Mouse (Mus musculus): ENCODE measurements around the gene Tapbp.
"Not testable (repeated sequence)": the region's sequence is repeated elsewhere in the genome, so short reads cannot be mapped to it uniquely, and the experiment has no call there.

The Tapbp gene

DNA sequence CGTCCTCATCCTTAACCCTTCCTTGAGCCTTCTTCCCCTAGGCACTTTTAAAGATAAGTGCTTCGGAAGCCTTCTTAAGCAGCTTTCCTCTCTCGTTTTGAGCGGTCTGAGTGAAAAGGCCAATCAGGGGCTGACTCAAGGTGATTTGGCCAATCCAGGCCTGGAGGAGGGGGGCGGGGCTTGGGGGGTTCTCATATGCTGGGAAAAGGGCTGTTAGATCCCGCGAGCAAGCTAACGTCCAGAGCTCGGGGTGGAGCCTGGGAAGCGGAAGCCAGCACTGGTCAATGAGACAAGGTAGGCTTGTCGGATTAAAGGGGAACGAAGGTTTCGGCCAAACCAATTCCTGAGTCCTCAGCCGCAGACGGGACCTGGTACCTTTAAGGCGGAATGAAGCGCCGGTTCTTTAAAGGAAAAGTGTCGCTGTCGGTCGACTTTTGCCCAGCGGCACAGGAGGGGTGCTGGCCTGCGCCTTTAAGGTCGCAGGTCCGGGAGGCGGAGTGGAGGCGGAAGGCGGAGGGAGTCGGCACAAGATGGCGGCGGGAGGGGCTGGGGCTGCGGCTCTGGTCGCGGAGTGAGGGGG, at the start of gene Tapbp, which contains the start of gene Zbtb22:
Gene Tapbp (plus strand): TSS at position 229 of the 580 bp plus-strand sequence.
Gene Zbtb22 (plus strand): TSS at position 234 of the 580 bp plus-strand sequence.
- DNase-seq (ENCODE audit: low spot score in 2 of 2): peak; percentile 89 to 91

DNA sequence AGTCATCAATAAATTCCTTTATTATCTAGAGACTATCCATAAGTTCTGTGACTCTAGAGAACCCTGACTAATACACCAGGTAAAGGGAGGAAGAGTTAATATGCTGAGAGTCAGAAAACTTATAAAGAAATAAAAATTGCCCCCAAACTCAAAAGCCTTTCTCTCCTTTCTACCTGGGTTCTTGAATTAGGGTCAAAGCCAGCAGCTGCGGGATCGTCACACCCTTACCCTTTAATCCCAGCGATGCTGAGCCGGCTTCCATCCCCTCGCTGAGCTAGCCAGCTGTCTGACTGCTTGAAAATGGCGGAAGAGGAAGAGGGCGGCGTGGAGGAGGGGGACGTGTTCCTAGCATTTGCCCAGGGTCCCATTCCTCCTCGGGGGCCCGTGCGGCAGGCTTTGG, 42.2 kb upstream of the Tapbp start, which contains the start of gene Gm7029:
Gene Gm7029 (plus strand): TSS at position 301 of the 400 bp plus-strand sequence.
- not testable (repeated sequence) for DNase-seq (ENCODE audit: low spot score in 2 of 2)

DNA sequence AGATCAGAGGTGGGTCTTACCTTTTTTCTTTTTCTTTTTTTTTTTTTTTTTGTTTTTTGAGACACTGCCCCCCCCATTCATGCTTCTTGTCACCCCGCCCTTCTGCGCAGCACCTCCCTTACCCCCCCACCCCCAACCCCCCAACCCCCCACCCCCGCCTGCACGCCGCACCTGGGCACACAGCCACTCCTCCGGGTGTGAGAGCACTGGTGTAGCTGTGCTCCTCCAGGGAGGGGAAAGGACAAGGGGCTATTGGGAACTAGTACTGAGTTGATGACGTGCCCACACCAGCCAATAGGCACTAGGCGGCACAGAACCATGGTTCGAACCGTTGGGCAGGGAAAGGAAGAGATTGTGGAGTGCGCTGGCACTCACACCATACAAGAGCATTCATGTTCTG, 41.3 kb upstream of the Tapbp start:
- DNase-seq (ENCODE audit: low spot score in 2 of 2): peak in 1 of 2 experiments; percentile 10

DNA sequence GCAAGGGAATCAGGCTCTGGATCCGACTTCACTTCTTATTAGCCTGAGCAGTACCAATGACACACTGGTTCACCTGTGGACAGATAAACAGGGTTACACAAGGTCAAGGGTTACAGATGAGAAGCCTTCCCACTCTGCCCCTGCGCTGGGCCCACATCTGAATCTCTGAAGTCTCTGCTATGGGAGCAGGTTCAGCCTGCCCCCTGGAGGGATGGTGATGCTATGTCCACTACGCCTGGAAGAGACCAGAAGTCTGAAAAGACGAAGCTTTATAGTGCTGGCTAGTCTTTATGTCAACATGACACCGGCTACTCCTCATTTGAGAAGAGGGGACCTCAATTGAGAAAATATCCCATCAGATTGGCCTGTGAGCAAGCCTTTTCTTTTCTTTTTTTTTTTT, 39.9 kb upstream of the Tapbp start:
- not testable (repeated sequence) for DNase-seq (ENCODE audit: low spot score in 2 of 2)

DNA sequence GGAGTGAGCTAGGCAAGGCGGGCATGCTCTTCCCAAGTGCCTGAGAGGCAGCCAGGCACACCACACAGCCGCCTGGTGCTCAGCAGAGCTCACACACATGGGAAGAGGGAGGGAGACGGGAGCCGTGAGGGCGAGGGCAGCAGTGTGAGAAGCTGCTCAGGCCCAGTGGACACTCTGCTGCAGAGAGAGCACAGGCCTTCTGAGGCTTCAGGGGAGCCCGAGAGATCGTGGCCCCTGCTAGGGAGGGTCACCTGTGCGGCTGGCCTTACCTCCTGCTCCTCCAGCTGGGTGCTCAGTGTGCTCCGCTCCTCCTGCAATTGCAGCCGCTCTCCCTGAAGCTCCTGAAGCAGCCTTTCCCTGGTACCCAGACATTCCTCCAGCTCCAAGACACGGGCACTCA, 31.4 kb upstream of the Tapbp start:
- not testable (repeated sequence) for DNase-seq (ENCODE audit: low spot score in 2 of 2)

DNA sequence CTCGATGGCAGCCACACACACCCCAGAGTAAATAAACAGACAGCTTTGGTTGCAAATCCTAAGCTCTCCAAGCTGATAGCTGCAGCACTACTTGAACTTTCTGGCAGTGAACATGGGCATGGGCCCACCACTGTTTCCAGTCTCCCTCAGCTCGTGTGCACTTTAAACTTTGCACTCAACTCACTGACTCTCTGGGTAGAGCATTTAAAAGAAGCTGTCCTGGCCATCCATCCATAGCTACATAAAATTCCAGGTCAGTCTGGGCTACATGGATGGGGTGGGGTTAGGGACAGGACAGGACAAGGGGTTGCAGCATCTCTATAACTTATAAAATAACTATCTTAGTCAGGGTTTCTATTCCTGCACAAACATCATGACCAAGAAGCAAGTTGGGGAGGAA, 27.9 kb upstream of the Tapbp start:
- DNase-seq (ENCODE audit: low spot score in 2 of 2): not testable (repeated sequence)

DNA sequence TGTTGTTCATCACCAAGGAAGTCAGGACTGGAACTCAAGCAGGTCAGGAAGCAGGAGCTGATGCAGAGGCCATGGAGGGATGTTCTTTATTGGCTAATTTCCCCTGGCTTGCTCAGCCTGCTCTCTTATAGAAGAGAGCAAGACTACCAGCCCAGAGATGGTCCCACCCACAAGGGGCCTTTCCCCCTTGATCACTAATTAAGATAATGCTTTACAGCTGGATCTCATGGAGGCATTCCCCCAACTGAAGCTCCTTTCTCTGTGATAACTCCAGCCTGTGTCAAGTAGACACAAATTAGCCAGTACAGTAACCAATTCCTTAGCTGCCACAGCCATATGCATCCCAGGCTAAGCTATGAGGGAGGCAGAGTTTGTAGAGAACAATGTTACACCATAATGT, 27.5 kb upstream of the Tapbp start:
- not testable (repeated sequence) for DNase-seq (ENCODE audit: low spot score in 2 of 2)

DNA sequence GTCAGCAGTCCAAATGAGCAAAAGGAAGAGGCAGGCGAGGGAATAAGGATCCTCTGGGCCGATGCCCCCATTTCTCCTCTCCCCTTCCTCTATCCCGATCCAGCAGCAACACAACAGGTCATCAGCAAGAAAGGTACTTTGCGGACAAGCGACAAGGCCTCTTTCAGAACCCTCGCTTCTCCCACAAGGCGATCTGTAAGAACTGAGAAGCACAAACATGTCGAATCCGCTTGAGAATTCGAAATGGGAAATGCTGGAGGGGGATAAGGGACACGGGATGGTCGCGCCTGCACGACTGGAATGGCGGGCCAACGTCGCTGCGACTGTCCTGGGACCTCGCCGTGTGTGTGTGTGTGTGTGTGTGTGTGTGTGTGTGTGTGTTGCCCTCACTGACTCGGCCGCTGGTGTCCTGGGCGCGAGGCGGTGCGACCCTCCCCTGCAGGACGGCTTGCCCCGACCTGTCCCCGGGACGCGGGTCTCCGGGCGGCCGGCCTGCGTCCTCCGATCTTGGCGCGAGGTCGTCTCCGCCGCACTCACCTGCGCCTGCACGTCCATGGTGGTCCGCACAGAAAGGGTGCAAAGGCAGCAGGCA, 25.7 kb upstream of the Tapbp start:
- DNase-seq (ENCODE audit: low spot score in 2 of 2): not testable (repeated sequence)

DNA sequence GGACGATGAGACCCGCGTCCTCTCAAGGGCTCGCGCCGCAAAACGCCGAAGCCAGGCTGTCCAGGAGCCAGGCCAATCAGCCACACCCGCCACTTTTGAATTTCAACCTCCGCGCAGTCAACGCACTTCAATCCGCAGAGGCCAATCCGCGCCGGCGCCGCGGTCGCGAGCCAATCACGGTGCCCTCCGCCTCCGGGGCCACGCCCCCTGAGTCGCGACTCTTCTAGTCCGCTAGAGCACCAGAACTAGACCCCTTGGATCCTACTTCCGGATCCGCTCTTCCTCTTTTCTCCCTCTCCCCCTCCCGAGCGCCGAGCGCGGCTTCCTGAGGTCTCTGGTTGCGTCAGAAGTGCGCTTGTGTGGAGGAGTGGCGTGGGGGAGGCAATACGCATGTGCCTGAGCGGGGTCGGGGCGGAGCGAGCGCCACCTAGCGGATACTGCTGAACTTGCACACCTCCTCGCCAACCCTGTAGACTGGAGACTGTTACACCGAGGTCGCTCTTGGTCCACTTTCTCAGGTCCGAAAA, 25.1 kb upstream of the Tapbp start, which contains the start of gene Kifc1:
Gene Kifc1 (minus strand): TSS at position 129 of the 527 bp plus-strand sequence.
- peak; percentile 99 for DNase-seq (ENCODE audit: low spot score in 2 of 2)

DNA sequence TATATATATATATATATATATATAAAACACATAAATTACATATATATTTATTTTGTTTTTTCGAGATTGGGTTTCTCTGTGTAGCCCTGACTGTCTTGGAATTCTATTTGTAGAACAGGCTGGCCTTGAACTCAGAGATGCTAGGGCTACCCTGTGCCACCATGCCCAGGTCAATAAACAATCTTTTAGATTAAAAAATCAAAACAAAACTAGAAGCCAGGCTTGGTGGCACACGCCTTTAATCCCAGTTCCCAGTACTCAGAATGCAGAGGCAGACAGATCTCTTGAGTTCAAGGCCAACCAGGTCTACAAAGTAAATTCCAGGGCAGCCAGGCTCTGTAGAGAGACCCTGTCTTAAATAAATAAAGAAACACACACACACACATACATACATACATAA, 24.3 kb upstream of the Tapbp start:
- DNase-seq (ENCODE audit: low spot score in 2 of 2): no peak

DNA sequence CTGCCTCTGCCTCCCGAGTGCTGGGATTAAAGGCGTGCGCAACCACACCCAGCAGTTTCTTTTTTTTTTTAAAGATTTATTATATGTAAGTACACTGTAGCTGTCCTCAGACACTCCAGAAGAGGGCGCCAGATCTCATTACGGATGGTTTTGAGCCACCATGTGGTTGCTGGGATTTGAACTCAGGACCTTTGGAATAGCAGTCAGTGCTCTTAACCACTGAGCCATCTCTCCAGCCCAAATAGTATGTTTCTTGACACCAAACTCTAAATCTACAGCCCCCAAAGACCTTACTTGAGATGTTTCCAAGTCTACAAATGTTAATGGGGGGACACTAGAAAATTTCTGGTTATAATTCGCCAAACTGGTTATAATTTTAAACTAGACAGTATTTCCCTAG, 23.8 kb upstream of the Tapbp start:
- DNase-seq (ENCODE audit: low spot score in 2 of 2): not testable (repeated sequence)

DNA sequence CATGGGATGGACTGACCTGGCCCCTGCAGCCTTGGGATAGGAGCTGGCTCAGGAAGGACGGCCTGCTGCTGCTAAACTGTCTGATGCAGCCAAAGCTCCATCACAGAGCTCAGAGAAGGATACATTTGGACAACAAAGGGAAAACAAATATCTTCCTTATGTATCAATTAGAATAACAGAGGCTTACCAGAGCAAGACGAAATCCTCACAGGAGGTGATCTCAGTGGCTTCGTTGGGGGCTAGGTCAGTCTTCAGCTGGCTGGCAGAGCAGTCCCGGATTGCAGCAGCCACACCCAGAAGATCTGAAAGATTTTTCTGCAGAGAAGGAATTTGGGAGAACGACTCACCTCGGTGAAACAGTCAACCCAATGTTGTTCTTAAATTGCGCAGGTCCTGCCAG, 23.3 kb upstream of the Tapbp start:
- no peak for DNase-seq (ENCODE audit: low spot score in 2 of 2)

DNA sequence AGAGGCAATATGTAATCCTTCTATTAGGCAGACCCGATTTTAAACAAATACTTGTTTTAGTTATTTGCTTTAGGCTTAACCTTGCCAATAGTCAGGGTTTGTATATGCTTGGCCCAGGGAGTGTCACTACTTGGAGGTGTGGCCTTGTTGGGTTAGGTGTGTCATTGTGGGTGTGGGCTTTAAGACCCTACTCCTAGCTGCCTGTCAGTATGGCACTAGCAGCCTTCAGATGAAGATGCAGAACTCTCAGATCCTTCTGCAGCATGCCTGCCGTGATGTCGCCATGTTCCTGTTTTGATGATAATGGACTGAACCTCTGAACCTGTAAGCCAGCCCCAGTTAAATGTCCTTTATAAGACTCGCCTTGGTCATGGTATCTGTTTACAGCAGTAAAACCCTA, 22.7 kb upstream of the Tapbp start:
- DNase-seq (ENCODE audit: low spot score in 2 of 2): not testable (repeated sequence)

DNA sequence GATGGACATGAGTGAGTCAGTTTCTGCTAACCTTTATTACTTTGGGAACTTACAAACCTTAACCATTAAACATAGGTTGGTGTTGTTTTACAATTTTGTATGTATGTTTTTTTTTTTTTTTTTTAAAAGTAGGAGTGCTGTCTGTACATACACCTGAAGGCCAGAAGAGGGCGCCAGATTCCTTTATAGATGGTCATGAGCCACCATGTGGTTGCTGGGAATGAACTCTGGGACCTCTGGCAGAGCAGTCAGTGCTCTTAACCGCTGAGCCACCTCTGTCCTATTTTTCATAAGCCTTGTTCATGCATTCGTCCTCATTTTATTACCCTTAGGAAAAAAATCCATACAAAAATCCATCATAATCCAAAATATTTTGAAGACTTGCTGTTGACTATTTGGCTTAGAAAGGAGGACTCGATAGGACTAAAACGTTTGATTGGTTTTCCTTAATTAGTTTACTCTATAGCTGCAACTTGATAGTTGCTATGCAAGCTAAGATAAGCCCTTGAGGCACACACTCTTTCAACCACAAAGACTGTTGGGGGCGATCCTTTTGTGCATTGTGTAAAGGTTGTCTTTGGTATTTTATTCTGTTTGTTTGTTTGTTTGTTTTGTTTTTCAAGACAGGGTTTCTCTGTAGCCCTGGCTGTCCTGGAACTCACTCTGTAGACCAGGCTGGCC, 18.4 kb upstream of the Tapbp start:
- no peak for DNase-seq (ENCODE audit: low spot score in 2 of 2)

DNA sequence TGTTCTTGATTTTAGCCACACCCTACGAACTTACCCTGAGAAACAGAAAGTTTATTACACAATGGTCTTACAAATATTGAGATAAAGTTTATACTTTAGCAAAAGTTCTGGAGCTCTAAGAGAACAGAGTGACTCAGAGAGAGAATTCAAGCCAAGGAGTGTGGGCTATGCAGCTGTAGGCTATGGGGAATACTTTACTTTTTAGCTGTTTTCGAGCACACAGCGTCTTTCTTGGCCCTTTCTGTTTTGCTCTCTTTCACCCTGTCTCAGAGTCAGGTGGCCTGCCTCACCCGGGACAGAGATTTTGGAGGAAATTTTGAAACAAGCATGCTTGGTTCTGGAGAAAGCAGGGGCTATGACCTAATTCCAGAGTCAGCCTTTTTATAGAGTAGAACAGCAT, 17.5 kb upstream of the Tapbp start:
- DNase-seq (ENCODE audit: low spot score in 2 of 2): not testable (repeated sequence)

DNA sequence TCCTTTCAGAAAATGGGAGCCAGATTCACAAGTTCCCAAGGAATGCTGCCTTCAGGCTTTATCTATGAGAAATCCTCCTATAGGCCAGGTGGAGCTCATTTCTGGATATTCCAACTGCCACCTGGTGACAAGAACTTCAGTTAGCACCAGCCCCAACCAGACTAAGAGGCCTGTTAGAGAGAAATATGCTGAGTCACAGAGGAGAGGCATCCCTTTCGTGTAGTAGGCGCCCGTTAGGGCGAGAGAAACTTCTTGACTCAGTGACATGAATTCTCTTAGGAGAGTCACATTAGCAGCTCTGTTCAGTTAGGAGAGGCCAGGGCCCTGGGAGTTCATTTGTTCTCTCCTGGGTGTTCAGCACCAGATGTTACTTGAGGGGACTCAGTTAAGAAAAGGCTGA, 16.1 kb upstream of the Tapbp start:
- DNase-seq (ENCODE audit: low spot score in 2 of 2): no peak

DNA sequence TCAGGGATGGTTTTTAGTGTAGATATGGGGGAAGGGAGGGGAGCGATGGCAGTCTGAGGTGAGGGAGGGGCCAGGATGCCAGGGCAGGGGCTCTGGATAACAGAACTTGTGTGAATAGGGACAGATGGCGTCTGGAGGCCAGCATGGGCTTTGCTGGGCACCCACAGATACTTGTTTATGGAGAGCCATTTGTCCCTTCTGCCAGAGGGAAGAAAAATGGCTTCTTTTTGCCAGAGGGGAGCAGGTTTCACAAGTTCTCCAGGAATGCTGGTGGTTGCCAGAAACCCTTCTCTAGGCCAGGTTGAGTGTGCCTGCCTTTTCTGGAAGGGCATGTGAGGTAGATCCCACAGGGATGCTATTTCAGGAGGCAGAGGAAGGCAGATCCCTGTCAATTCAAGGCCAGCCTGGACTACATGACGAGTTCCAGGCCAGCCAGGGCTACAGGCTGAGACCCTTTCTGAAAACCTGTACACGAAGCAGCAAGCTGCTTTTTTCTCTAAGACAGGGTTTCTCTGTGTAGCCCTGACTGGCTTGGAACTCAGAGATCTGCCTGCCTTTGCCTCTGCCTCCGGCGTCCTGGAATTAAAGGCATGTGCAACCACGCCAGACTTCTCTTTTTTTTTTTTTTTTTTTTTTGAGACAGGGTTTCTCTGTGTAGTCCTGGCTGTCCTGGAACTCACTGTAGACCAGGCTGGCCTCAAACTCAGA, 15.3 kb upstream of the Tapbp start:
- no peak for DNase-seq (ENCODE audit: low spot score in 2 of 2)

DNA sequence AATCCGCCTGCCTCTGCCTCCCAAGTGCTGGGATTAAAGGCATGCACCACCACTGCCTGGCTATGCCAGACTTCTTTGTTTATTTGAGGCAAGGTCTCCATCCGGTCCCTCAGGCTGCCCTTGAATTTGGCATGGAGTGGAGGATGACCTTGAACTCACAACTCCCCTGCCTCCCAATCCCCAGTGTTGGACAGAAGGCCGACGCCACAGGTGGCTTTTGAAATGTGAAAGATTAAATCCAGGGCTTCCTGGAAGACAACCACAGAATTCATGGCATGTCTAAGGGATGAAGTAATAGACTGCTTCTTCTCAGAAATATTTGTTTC, 14.7 kb upstream of the Tapbp start:
- DNase-seq (ENCODE audit: low spot score in 2 of 2): no peak

DNA sequence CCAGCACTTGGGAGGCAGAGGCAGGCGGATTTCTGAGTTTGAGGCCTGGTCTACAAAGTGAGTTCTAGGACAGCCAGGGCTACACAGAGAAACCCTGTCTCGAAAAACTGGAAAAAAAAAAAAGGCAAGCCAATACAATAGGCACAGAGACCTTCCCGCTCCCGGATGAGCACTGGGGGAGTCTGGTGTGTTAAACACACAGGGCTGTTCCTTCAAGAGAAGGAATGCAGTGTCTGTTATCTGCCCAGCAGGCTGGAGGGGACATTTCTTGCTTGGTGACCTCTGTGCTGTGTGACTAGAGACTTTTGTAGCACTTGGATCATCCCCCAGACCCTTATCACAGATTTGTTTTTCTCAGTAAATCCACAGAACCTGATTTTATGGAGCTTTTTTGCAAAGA, 14.0 kb upstream of the Tapbp start:
- no peak for DNase-seq (ENCODE audit: low spot score in 2 of 2)

DNA sequence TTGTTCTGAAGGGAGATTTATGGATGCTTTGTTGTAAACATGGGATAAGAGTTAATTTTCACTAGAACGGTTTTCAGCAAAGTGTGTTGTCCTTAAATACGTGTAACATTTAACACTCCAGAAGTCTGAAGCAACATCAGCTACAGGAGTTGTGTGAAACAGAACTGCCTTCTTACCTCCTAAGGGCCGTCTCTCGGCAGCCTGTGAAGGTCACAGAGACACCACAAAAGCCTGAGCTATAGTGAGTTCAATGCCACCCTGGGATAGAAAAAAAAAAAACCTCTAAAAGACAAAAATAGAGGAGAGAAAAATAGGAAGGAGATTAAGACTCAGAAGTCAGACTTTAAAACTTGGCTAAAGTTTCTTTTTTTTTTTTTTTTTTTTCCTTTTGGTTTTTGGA, 13.6 kb upstream of the Tapbp start:
- no peak for DNase-seq (ENCODE audit: low spot score in 2 of 2)

DNA sequence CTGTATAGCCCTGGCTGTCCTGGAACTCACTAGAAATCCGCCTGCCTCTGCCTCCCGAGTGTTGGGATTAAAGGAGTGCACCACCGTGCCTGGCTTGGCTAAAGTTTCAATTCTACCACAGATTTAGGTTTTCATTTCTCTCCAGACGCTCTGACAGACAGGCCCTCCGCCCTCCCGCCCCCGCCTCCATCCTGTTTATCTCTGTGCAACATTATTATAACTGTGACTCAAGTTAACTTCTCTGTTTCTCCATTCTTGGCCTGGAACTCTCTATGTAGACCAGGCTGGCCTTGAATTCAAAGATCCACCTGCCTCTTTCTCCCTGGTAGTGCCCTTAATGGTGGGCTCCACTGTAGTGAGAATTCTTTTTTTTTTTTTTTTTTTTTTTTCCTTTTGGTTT, 13.2 kb upstream of the Tapbp start:
- no peak for DNase-seq (ENCODE audit: low spot score in 2 of 2)
